Mouse (Mus musculus) spleen, adult 2 months (tissue): ENCODE results near the gene C2.

Experiments used
- CTCF ChIP-seq: fragments of 200-500 bp; IDR thresholded peaks from 2 replicates; pipeline ENCODE4 v1.5.1; 2011; ENCODE audit warnings: mild to moderate bottlenecking, inconsistent platforms; ENCODE audit not compliant: insufficient read depth, insufficient read length, insufficient replicate concordance; ENCODE audit errors: extremely low read depth
- POLR2A ChIP-seq: fragments of 200-500 bp; IDR thresholded peaks from 2 replicates; pipeline ENCODE4 v1.6.1; 2011; ENCODE audit warnings: low read depth, low read length, inconsistent platforms

- no peak for TF ChIP-seq CTCF
- TF ChIP-seq POLR2A: no peak
These were observed 7.9 kb downstream of the C2 start for GRCm38 (mm10) chr17:34890074-34890743.
